Mouse (Mus musculus): ENCODE data around the gene Unc13a. TPM values are rescaled to one million over a fixed set of nuclear protein-coding genes. Genes with fewer than 3 reads are reported as not detected.
A peak's percentile ranks its signal among the peaks of the same experiment; 100 is the strongest.
"Not testable (repeated sequence)": the region's sequence is repeated elsewhere in the genome, so short reads cannot be mapped to it uniquely, and the experiment has no call there.

Unc13a gene
- polyA plus RNA-seq, 1 experiment from 2014 or later, result 0.49 TPM

DNA sequence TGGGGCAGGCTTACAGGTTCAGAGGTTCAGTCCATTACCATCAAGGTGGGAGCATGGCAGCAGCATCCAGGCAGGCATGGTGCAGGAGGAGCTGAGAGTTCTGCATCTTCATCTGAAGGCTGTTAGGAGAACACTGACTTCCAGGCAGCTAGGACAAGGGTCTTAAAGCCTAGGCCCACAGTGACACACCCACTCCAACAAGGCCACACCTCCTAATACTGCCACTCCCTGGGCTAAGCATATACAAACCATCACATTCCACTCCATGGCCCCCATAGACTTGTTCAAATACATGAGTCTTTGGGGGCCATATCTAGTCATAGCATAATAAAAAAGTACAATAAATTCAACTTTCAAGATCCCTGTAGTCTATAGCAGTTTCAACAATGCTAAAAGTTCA, 31.8 kb upstream of the Unc13a start:
- H3K9me3 ChIP-seq (replicated peaks); H3K4me3 ChIP-seq; H3K36me3 ChIP-seq; H3K9ac ChIP-seq; ATAC-seq (replicated peaks; ENCODE audit: insufficient number of reproducible peaks, insufficient read depth, low FRiP score, low read depth); H3K4me2 ChIP-seq; H3K27ac ChIP-seq: not testable (repeated sequence)
- Histone ChIP-seq H3K27me3 (peaks cover 75% of the 10 kb centered on the region), H3K4me1 (replicated peaks) (peaks cover 11% of the 10 kb centered on the region)

- Histone ChIP-seq H3K36me3 (no peaks in the 10 kb centered on the region), H3K4me3 (no peak overlapping the region), H3K4me2 (no peak overlapping the region), H3K9ac (no peak overlapping the region), H3K4me1 (replicated peaks) (peaks cover 11% of the 10 kb centered on the region), H3K27ac (no peak overlapping the region), H3K27me3 (peaks cover 70% of the 10 kb centered on the region), H3K9me3 (replicated peaks) (no peaks in the 10 kb centered on the region)
- ATAC-seq (replicated peaks; ENCODE audit: insufficient number of reproducible peaks, insufficient read depth, low FRiP score, low read depth), result no peak
- 68% methylated on average over 3 of the region's 3 CpGs for WGBS
Measured at GRCm38 (mm10) chr8:71702923-71703322, 31.4 kb upstream of the Unc13a start.

DNA sequence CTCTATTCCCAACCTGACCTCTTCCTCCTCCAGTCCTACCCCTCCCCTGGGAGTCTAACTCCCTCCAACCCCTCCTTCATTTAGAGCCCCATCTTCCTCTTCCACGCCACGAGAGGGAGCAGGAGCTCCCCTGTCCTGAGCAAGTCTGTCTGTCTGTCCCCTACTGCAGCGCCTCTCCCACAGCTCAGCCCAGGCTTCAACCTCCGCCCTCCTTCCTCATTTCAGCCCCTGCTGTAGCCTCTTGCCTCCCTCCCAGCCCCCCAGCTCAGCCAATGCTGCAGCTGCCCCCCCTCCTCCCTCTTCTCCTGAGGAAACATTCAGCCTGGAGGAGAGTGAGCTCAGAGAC, 30.5 kb upstream of the Unc13a start:
- H3K4me2 ChIP-seq, result peak overlapping the region; percentile 66; the same call in 1 of the 2 replicates

GRCm38 (mm10) chr8:71701414-71702086, 30.0 kb upstream of the Unc13a start, which contains the start of gene B3gnt3:
Gene B3gnt3, minus strand, starts transcription at chr8:71701789.
- Histone ChIP-seq H3K9ac (peak within 1 kb of the TSS; percentile 22; the same call in 1 of the 2 replicates), H3K4me1 (replicated peaks) (peaks cover 11% of the 10 kb centered on the region), H3K27ac (no peak within 1 kb of the TSS), H3K27me3 (peaks cover 67% of the 10 kb centered on the region), H3K36me3 (no peaks in the 10 kb centered on the region), H3K4me2 (peak within 1 kb of the TSS; percentile 66), H3K4me3 (peak within 1 kb of the TSS; percentile 43), H3K9me3 (replicated peaks) (no peaks in the 10 kb centered on the region)
- WGBS, result 12% methylated on average over 34 of the region's 34 CpGs
- no peak for ATAC-seq (replicated peaks; ENCODE audit: insufficient number of reproducible peaks, insufficient read depth, low FRiP score, low read depth)

More for the DNA sequence above, 30.5 kb upstream of the Unc13a start:
- Histone ChIP-seq H3K27ac (no peak overlapping the region), H3K36me3 (no peaks in the 10 kb centered on the region), H3K9me3 (replicated peaks) (no peaks in the 10 kb centered on the region), H3K4me1 (replicated peaks) (peaks cover 11% of the 10 kb centered on the region), H3K27me3 (peaks cover 63% of the 10 kb centered on the region), H3K9ac (no peak overlapping the region), H3K4me3 (no peak overlapping the region)
- WGBS, result 28% methylated on average over 4 of the region's 4 CpGs
- no peak for ATAC-seq (replicated peaks; ENCODE audit: insufficient number of reproducible peaks, insufficient read depth, low FRiP score, low read depth)

- Histone ChIP-seq H3K4me2 (peak overlapping the region; percentile 66), H3K27me3 (peaks cover 71% of the 10 kb centered on the region), H3K36me3 (no peaks in the 10 kb centered on the region), H3K4me3 (peak overlapping the region; percentile 43), H3K4me1 (replicated peaks) (peaks cover 11% of the 10 kb centered on the region), H3K9me3 (replicated peaks) (no peaks in the 10 kb centered on the region), H3K9ac (0 out of 2 replicates have a peak overlapping the region, but pooled peaks have one; percentile 22), H3K27ac (no peak overlapping the region)
- no peak for ATAC-seq (replicated peaks; ENCODE audit: insufficient number of reproducible peaks, insufficient read depth, low FRiP score, low read depth)
- WGBS, result 6% methylated on average over 29 of the region's 29 CpGs
Measured at GRCm38 (mm10) chr8:71700493-71701269, 29.1 kb upstream of the Unc13a start.

GRCm38 (mm10) chr8:71695456-71695855, 23.9 kb upstream of the Unc13a start:
- H3K27ac ChIP-seq; H3K4me3 ChIP-seq; H3K9ac ChIP-seq; H3K4me2 ChIP-seq; H3K36me3 ChIP-seq; H3K9me3 ChIP-seq (replicated peaks); ATAC-seq (replicated peaks; ENCODE audit: insufficient number of reproducible peaks, insufficient read depth, low FRiP score, low read depth): not testable (repeated sequence)
- peaks cover 14% of the 10 kb centered on the region for H3K4me1 ChIP-seq (replicated peaks)
- 60% methylated on average over 12 of the region's 12 CpGs for WGBS
- peaks cover 78% of the 10 kb centered on the region for H3K27me3 ChIP-seq

DNA sequence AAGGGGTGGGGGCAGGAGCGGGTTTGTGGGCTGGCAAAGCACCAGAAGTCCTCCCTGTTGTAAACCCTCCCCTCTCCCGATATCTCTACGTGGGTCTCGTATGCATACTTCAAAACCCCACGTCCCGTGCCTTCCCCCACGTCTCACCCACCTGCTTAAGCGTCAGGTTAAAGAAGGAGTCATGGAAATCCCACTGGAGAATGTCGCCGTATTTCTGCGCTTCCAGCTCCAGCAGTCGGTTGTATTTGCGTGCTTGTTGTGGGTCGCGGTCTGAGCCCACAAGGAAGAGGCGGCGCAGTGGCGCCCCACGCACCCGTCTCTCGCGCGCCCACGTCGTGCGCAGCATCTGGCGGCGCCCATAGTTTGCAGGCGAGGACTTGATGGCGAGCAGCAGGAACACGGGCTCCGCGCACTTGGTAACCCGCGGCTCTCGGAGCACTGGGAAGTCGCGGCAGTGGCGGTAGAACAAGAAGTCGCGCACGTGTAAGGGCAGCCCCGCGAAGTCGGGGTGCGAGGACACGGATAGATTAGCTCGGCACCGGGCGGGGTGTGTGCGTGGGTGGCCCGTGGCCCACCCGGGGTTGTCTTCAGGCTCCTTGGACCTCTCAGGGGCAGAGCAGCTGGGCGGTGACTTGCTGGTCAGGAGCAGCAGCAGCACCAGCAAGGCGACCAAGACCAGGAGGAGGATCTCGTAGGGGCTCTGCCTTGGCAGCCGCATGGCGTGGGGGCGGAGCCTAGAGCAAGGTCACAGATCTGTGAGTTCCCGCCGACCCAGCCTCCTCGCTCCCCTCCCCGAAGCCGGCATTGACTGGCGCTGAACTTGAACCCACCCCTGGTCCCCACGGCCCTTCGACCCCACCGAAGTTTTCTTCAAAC, 21.8 kb upstream of the Unc13a start:
- Histone ChIP-seq H3K4me3 (peak overlapping the region; percentile 21), H3K4me2 (peak overlapping the region; percentile 46), H3K27ac (no peak overlapping the region), H3K9ac (no peak overlapping the region), H3K27me3 (peaks cover 82% of the 10 kb centered on the region), H3K4me1 (replicated peaks) (peaks cover 12% of the 10 kb centered on the region), H3K9me3 (replicated peaks) (no peaks in the 10 kb centered on the region), H3K36me3 (no peaks in the 10 kb centered on the region)
- 15% methylated on average over 68 of the region's 68 CpGs for WGBS
- ATAC-seq (replicated peaks; ENCODE audit: insufficient number of reproducible peaks, insufficient read depth, low FRiP score, low read depth), result 0 out of 2 replicates have a peak, but pooled peaks have one; percentile 19

GRCm38 (mm10) chr8:71692509-71692908, 21.0 kb upstream of the Unc13a start:
- Histone ChIP-seq H3K9ac (no peak overlapping the region), H3K27me3 (peaks cover 91% of the 10 kb centered on the region), H3K27ac (no peak overlapping the region), H3K4me3 (peak overlapping the region; percentile 16; the same call in 1 of the 2 replicates), H3K4me1 (replicated peaks) (peaks cover 19% of the 10 kb centered on the region), H3K9me3 (replicated peaks) (no peaks in the 10 kb centered on the region), H3K4me2 (peak overlapping the region; percentile 46), H3K36me3 (no peaks in the 10 kb centered on the region)
- 5% methylated on average over 30 of the region's 30 CpGs for WGBS
- ATAC-seq (replicated peaks; ENCODE audit: insufficient number of reproducible peaks, insufficient read depth, low FRiP score, low read depth), result no peak

- Histone ChIP-seq H3K9ac (no peak within 1 kb of the TSS), H3K9me3 (replicated peaks) (no peaks in the 10 kb centered on the region), H3K4me2 (no peak within 1 kb of the TSS), H3K27ac (no peak within 1 kb of the TSS), H3K36me3 (no peaks in the 10 kb centered on the region), H3K4me1 (replicated peaks) (peaks cover 42% of the 10 kb centered on the region), H3K4me3 (no peak within 1 kb of the TSS), H3K27me3 (peaks cover 100% of the 10 kb centered on the region)
- ATAC-seq (replicated peaks; ENCODE audit: insufficient number of reproducible peaks, insufficient read depth, low FRiP score, low read depth), result no peak
- 15% methylated on average over 33 of the region's 33 CpGs for WGBS
Measured at GRCm38 (mm10) chr8:71689028-71689427, 17.5 kb upstream of the Unc13a start, which contains the start of gene Insl3. Gene Insl3, plus strand, starts transcription at chr8:71689214.

- 21% methylated on average over 8 of the region's 8 CpGs for WGBS
- Histone ChIP-seq H3K27ac (no peak overlapping the region), H3K4me1 (replicated peaks) (peaks cover 30% of the 10 kb centered on the region), H3K4me3 (no peak overlapping the region), H3K36me3 (no peaks in the 10 kb centered on the region), H3K27me3 (peaks cover 100% of the 10 kb centered on the region), H3K9ac (no peak overlapping the region), H3K4me2 (no peak overlapping the region), H3K9me3 (replicated peaks) (no peaks in the 10 kb centered on the region)
- no peak for ATAC-seq (replicated peaks; ENCODE audit: insufficient number of reproducible peaks, insufficient read depth, low FRiP score, low read depth)
Measured at GRCm38 (mm10) chr8:71687616-71688015, 16.1 kb upstream of the Unc13a start.

Data from heart, embryonic 15.5 days (tissue).